Mouse (Mus musculus) lung, embryonic 16.5 days (tissue): ENCODE data around the gene Car14. TPM values are rescaled to one million over a fixed set of nuclear protein-coding genes. Genes with fewer than 3 reads are reported as not detected.

ENCODE experiments used
- ATAC-seq: fragments of 200-750 bp; cut with Nextera tagmentation; 2 replicates; pipeline ENCODE4 v1.8.0; 2017; ENCODE audit warnings: low read depth, mild to moderate bottlenecking, moderate library complexity
- H3K27ac ChIP-seq: fragments of 300-500 bp; sonication (generic); 2 replicates; pipeline ENCODE4 v1.5.1; 2014; ENCODE audit warnings: mild to moderate bottlenecking, control low read depth, low read length
- H3K27me3 ChIP-seq: fragments of 300-500 bp; sonication (generic); 2 replicates; pipeline ENCODE4 v1.6.1; 2014; ENCODE audit warnings: low read depth, low read length, mixed read lengths; ENCODE audit not compliant: control insufficient read depth, insufficient read depth
- H3K36me3 ChIP-seq: fragments of 300-500 bp; sonication (generic); 2 replicates; pipeline ENCODE4 v1.6.1; 2014; ENCODE audit warnings: low read length; ENCODE audit not compliant: control insufficient read depth, insufficient read depth
- H3K4me1 ChIP-seq: fragments of 300-500 bp; sonication (generic); replicated peaks from 2 replicates; pipeline ENCODE4 v1.6.1; 2014; ENCODE audit warnings: low read length, mixed read lengths; ENCODE audit not compliant: control insufficient read depth, insufficient read depth
- H3K4me2 ChIP-seq: fragments of 300-500 bp; sonication (generic); 2 replicates; pipeline ENCODE4 v1.6.1; 2014; ENCODE audit warnings: low read depth, low read length, control low read depth
- H3K4me3 ChIP-seq: fragments of 300-500 bp; sonication (generic); 2 replicates; pipeline ENCODE4 v1.5.1; 2014; ENCODE audit warnings: mild to moderate bottlenecking, low read length, control low read depth
- H3K9ac ChIP-seq: fragments of 300-500 bp; sonication (generic); 2 replicates; pipeline ENCODE4 v1.6.1; 2014; ENCODE audit warnings: low read length, control low read depth
- H3K9me3 ChIP-seq: fragments of 300-500 bp; sonication (generic); 2 replicates; pipeline ENCODE4 v1.6.1; 2016; ENCODE audit warnings: low read length; ENCODE audit not compliant: control insufficient read depth
- WGBS: fragments of 180-500 bp; shearing (Covaris S2); extraction: QIAGEN DNeasy Blood & Tissue Kit; methylation state at CpG from one replicate; pipeline ENCODE4 v1.1.7; 2014; 5-methylcytosine and 5-hydroxymethylcytosine counted together
- polyA plus RNA-seq: library from polyadenylated mRNA; unstranded; fragments of >200 nt; fragmentation: Nextera tagmentation; extraction: Ambion mirVana; gene quantifications from 2 replicates; pipeline ENCODE4 v1.2.1, GENCODE M21; 2015

Gene Car14
- polyA plus RNA-seq, 1 experiment from 2014 or later = 13.0 TPM

DNA sequence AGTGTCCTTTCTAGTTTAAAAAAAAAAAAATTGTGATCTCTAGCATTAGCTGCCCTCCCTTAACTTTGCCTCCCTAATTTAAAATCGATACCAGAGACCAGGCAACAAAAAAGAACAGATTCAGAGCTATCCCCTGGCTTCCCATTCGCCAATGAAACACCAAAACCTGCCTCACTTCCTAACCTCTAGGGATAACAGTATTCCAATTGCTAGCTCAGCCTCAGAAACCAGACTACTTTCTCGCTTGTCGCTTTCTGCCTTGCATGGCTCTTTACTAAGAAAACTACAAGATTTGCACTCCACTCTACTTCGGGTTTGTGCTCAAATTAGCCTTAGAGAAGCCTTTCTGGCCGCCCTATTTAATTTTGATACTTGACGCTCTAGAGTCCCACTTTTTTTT is 48.4 kb downstream of the Car14 start:
- Histone ChIP-seq H3K27ac (peak overlapping the region; percentile 85), H3K4me3 (peak overlapping the region; percentile 92), H3K9ac (peak overlapping the region; percentile 93), H3K4me1 (peaks cover 8% of the 10 kb centered on the region), H3K9me3 (no peaks in the 10 kb centered on the region), H3K27me3 (no peaks in the 10 kb centered on the region), H3K4me2 (peak overlapping the region; percentile 74), H3K36me3 (peaks cover 16% of the 10 kb centered on the region)
- peak; percentile 39; the same call in 1 of the 2 replicates for ATAC-seq
- WGBS = 21% methylated on average over 7 of the region's 7 CpGs

GRCm38 (mm10) chr3:95855502-95856089 is 48.9 kb downstream of the Car14 start, which contains the start of gene Prpf3:
Gene Prpf3, minus strand, starts transcription at chr3:95855885.
- Histone ChIP-seq H3K36me3 (peaks cover 21% of the 10 kb centered on the region), H3K9ac (peak within 1 kb of the TSS; percentile 93), H3K4me2 (peak within 1 kb of the TSS; percentile 74), H3K27me3 (no peaks in the 10 kb centered on the region), H3K4me1 (peaks cover 8% of the 10 kb centered on the region), H3K4me3 (peak within 1 kb of the TSS; percentile 92), H3K27ac (peak within 1 kb of the TSS; percentile 85), H3K9me3 (no peaks in the 10 kb centered on the region)
- under 1% methylated on average over 56 of the region's 56 CpGs for WGBS
- ATAC-seq = peak; percentile 99

GRCm38 (mm10) chr3:95851317-95851716 is 53.2 kb downstream of the Car14 start:
- 90% methylated on average over 8 of the region's 8 CpGs for WGBS
- Histone ChIP-seq H3K4me2 (no peak overlapping the region), H3K9ac (no peak overlapping the region), H3K9me3 (no peaks in the 10 kb centered on the region), H3K4me1 (peaks cover 8% of the 10 kb centered on the region), H3K4me3 (no peak overlapping the region), H3K36me3 (peaks cover 50% of the 10 kb centered on the region), H3K27me3 (no peaks in the 10 kb centered on the region), H3K27ac (no peak overlapping the region)
- no peak for ATAC-seq

GRCm38 (mm10) chr3:95850611-95851010 is 53.9 kb downstream of the Car14 start:
- no peak for ATAC-seq
- Histone ChIP-seq H3K4me3 (no peak overlapping the region), H3K4me1 (peaks cover 6% of the 10 kb centered on the region), H3K27ac (no peak overlapping the region), H3K9ac (no peak overlapping the region), H3K27me3 (no peaks in the 10 kb centered on the region), H3K36me3 (peaks cover 54% of the 10 kb centered on the region), H3K9me3 (no peaks in the 10 kb centered on the region), H3K4me2 (no peak overlapping the region)
- 80% methylated on average over 4 of the region's 4 CpGs for WGBS

Other genes with a start within 250 kb of the Car14 start
- 23.1 and 31.7 TPM in 2 replicates for gene Mcl1, start 245.9 kb downstream of the Car14 start, polyA plus RNA-seq
- 4.4 and 5.5 TPM in 2 replicates for gene Adamtsl4, start 216.8 kb downstream of the Car14 start, polyA plus RNA-seq
- gene Ecm1, start 165.1 kb downstream of the Car14 start, polyA plus RNA-seq = 22.3 and 23.8 TPM in 2 replicates
- 42.5 and 44.2 TPM in 2 replicates for gene Tars2, start 144.5 kb downstream of the Car14 start, polyA plus RNA-seq
- 21.4 and 22.1 TPM in 2 replicates for gene Rprd2, start 85.8 kb downstream of the Car14 start, polyA plus RNA-seq
- gene Prpf3, start 48.8 kb downstream of the Car14 start, polyA plus RNA-seq = 43.5 and 48.0 TPM in 2 replicates
- 326 and 362 TPM in 2 replicates for gene Mrps21, start 33.2 kb downstream of the Car14 start, polyA plus RNA-seq
- 5.1 and 5.6 TPM in 2 replicates for gene Ciart, start 22.4 kb downstream of the Car14 start, polyA plus RNA-seq
- gene BC028528, start 12.7 kb downstream of the Car14 start, polyA plus RNA-seq = 81.5 and 85.5 TPM in 2 replicates
- gene Aph1a, start 10.7 kb downstream of the Car14 start, polyA plus RNA-seq = 39.1 and 39.4 TPM in 2 replicates
- gene Anp32e, start 24.6 kb upstream of the Car14 start, polyA plus RNA-seq = 193 and 230 TPM in 2 replicates
- 24.0 and 25.3 TPM in 2 replicates for gene Plekho1, start 91.3 kb upstream of the Car14 start, polyA plus RNA-seq
- 39.6 and 39.8 TPM in 2 replicates for gene Vps45, start 153.8 kb upstream of the Car14 start, polyA plus RNA-seq
- 18.8 and 22.9 TPM in 2 replicates for gene Otud7b, start 199.8 kb upstream of the Car14 start, polyA plus RNA-seq